Mouse (Mus musculus) embryonic facial prominence, embryonic 10.5 days (tissue): ENCODE measurements at regions not wholly inside any gene's neighbourhood (a gene's known extent, or its start where the extent isn't known, plus 50 kb on each side); places are given as distances from the start of the nearest gene placed in this dataset.

Source experiments
- DNase-seq: peaks from one replicate; pipeline ENCODE4 v3.0.0-alpha.2; 2017; ENCODE audit warnings: low spot score
- H3K27ac ChIP-seq: fragments of 300-500 bp; sonication (generic); replicated peaks from 2 replicates; pipeline ENCODE4 v1.5.1; 2016; ENCODE audit warnings: mild to moderate bottlenecking
- H3K27me3 ChIP-seq: fragments of 300-500 bp; sonication (generic); replicated peaks from 2 replicates; pipeline ENCODE4 v1.6.1; 2016; ENCODE audit warnings: low read depth, mild to moderate bottlenecking; ENCODE audit not compliant: poor library complexity, severe bottlenecking
- H3K36me3 ChIP-seq: fragments of 300-500 bp; sonication (generic); replicated peaks from 2 replicates; pipeline ENCODE4 v1.6.1; 2016; ENCODE audit warnings: mild to moderate bottlenecking, moderate library complexity
- H3K4me1 ChIP-seq: fragments of 300-500 bp; sonication (generic); 2 replicates; pipeline ENCODE4 v1.6.1; 2016
- H3K4me3 ChIP-seq: fragments of 300-500 bp; sonication (generic); 2 replicates; pipeline ENCODE4 v1.5.1; 2016; ENCODE audit warnings: mild to moderate bottlenecking, moderate library complexity
- H3K9me3 ChIP-seq: fragments of 300-500 bp; sonication (generic); 2 replicates; pipeline ENCODE4 v1.6.1; 2016; ENCODE audit warnings: mild to moderate bottlenecking
- WGBS: fragments of 180-500 bp; shearing (Covaris S2); methylation state at CpG from one replicate; pipeline ENCODE4 v1.1.7; 2016; 5-methylcytosine and 5-hydroxymethylcytosine counted together

GRCm38 (mm10) chr4:46257061-46257795, 61.1 kb upstream of the Xpa start:
- DNase-seq: no peak
- H3K27me3 ChIP-seq: no peaks in the 10 kb centered on the region
- no peak overlapping the region for H3K4me3 ChIP-seq
- H3K27ac ChIP-seq: 0 out of 2 replicates have a peak overlapping the region, but pooled peaks have one; percentile 21
- no peaks in the 10 kb centered on the region for H3K36me3 ChIP-seq
- WGBS: 77% methylated on average over 12 of the region's 12 CpGs
- no peaks in the 10 kb centered on the region for H3K4me1 ChIP-seq
- H3K9me3 ChIP-seq: no peaks in the 10 kb centered on the region

- no peak for DNase-seq
- no peak overlapping the region for H3K4me3 ChIP-seq
- no peaks in the 10 kb centered on the region for H3K36me3 ChIP-seq
- no peaks in the 10 kb centered on the region for H3K4me1 ChIP-seq
- WGBS: 63% methylated on average over 5 of the region's 5 CpGs
- H3K27me3 ChIP-seq: no peaks in the 10 kb centered on the region
- H3K27ac ChIP-seq: no peak overlapping the region
- no peaks in the 10 kb centered on the region for H3K9me3 ChIP-seq
Measured at GRCm38 (mm10) chr4:46258774-46259173, 62.7 kb upstream of the Xpa start.

- Histone ChIP-seq H3K4me1 (peaks cover 30% of the 10 kb centered on the region), H3K36me3 (no peaks in the 10 kb centered on the region), H3K9me3 (no peaks in the 10 kb centered on the region), H3K27ac (no peak overlapping the region), H3K4me3 (no peak overlapping the region), H3K27me3 (peaks cover 43% of the 10 kb centered on the region)
- DNase-seq: no peak
- WGBS: 48% methylated on average over 6 of the region's 6 CpGs
Measured at GRCm38 (mm10) chr4:46268564-46269247, 72.6 kb upstream of the Xpa start.

- Histone ChIP-seq H3K4me1 (peaks cover 31% of the 10 kb centered on the region), H3K4me3 (no peak overlapping the region), H3K27me3 (peaks cover 52% of the 10 kb centered on the region), H3K27ac (no peak overlapping the region), H3K36me3 (no peaks in the 10 kb centered on the region), H3K9me3 (no peaks in the 10 kb centered on the region)
- peak; percentile 33 for DNase-seq
- WGBS: 3% methylated on average over 2 of the region's 2 CpGs
Measured at GRCm38 (mm10) chr4:46271066-46271465, 72.3 kb upstream of the Foxe1 start.

GRCm38 (mm10) chr4:46275773-46276172, 67.6 kb upstream of the Foxe1 start:
- 82% methylated on average over 3 of the region's 3 CpGs for WGBS
- Histone ChIP-seq H3K4me3 (no peak overlapping the region), H3K4me1 (peaks cover 37% of the 10 kb centered on the region), H3K27ac (peak overlapping the region; percentile 82; the same call in 1 of the 2 replicates), H3K27me3 (peaks cover 61% of the 10 kb centered on the region), H3K9me3 (no peaks in the 10 kb centered on the region), H3K36me3 (no peaks in the 10 kb centered on the region)
- DNase-seq: no peak

GRCm38 (mm10) chr4:46276851-46277581, 66.4 kb upstream of the Foxe1 start:
- H3K27ac ChIP-seq: peak overlapping the region; percentile 82
- peak; percentile 83 for DNase-seq
- H3K4me3 ChIP-seq: peak overlapping the region; percentile 36
- peaks cover 59% of the 10 kb centered on the region for H3K27me3 ChIP-seq
- no peaks in the 10 kb centered on the region for H3K36me3 ChIP-seq
- peaks cover 28% of the 10 kb centered on the region for H3K4me1 ChIP-seq
- no peaks in the 10 kb centered on the region for H3K9me3 ChIP-seq
- WGBS: 6% methylated on average over 19 of the region's 19 CpGs

- peaks cover 6% of the 10 kb centered on the region for H3K4me1 ChIP-seq
- no peak for DNase-seq
- H3K4me3 ChIP-seq: no peak overlapping the region
- peaks cover 5% of the 10 kb centered on the region; the same call in 1 of the 2 replicates for H3K27me3 ChIP-seq
- WGBS: 90% methylated on average over 9 of the region's 9 CpGs
- no peaks in the 10 kb centered on the region for H3K36me3 ChIP-seq
- peaks cover 15% of the 10 kb centered on the region; the same call in 1 of the 2 replicates for H3K9me3 ChIP-seq
- H3K27ac ChIP-seq: no peak overlapping the region
Measured at GRCm38 (mm10) chr4:46286955-46287354, 56.5 kb upstream of the Foxe1 start.

- WGBS: 32% methylated on average over 10 of the region's 10 CpGs
- DNase-seq: peak; percentile 43
- Histone ChIP-seq H3K27ac (no peak overlapping the region), H3K4me1 (peaks cover 7% of the 10 kb centered on the region), H3K9me3 (peaks cover 15% of the 10 kb centered on the region; the same call in 1 of the 2 replicates), H3K27me3 (peaks cover 16% of the 10 kb centered on the region; the same call in 1 of the 2 replicates), H3K4me3 (peak overlapping the region; percentile 29; the same call in 1 of the 2 replicates), H3K36me3 (no peaks in the 10 kb centered on the region)
Measured at GRCm38 (mm10) chr4:46291620-46292254, 51.7 kb upstream of the Foxe1 start.
